ENCODE assay signal across 8 mouse cellular contexts in the genomic region with DNA sequence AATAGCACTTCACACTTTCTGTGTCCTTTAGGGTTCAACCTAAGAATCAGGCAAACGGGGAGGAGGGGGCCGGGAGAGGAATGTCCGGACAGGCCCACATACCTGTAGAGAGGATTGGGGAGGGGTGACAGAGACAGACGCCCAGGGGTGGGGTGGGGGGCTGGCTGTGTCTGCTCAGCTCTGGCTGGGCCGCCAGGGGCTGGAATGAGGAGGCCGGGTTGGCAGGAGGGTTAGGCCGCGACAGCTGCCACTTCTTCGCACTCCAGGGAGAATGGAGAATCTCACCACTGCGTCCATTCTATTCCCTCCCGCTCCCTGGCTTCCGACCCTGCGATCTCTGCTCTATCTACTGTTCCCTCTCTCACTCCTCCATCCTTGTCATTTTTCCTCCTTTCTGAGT. TPM values are rescaled to one million over a fixed set of nuclear protein-coding genes. Genes with fewer than 3 reads are reported as not detected.
DNase-seq lines count a peak whose midpoint lies in the region; ATAC-seq and TF ChIP-seq lines count a peak whose summit lies in the region.

No protein-coding gene starts in this region.

- peaks cover 0 to 27% of the 10 kb centered on the region in 2 experiments for H3K36me3 ChIP-seq in CH12.LX (replicated peaks in 1 of 2; ENCODE audit: control insufficient read depth in 1 of 2, insufficient read depth in 1 of 2, low read length in 1 of 2)
- H3K36me3 ChIP-seq in hindbrain, embryonic 10.5 days, result no peaks in the 10 kb centered on the region
- H3K36me3 ChIP-seq in liver, postnatal 0 days (replicated peaks; ENCODE audit: insufficient read depth, low read length), result no peaks in the 10 kb centered on the region

- H3K9me3 ChIP-seq in CH12.LX (replicated peaks; ENCODE audit: low read length), result peaks cover 12% of the 10 kb centered on the region
- no peaks in the 10 kb centered on the region for H3K9me3 ChIP-seq in hindbrain, embryonic 10.5 days
- H3K9me3 ChIP-seq in liver, postnatal 0 days (ENCODE audit: low read length), result no peaks in the 10 kb centered on the region

- dilution Hi-C loops in CH12.LX (cut with MboI; ENCODE audit: extremely low pct_ligation_motif_present, extremely low pct_unique_long_range_greater_than_20kb, low sequenced_read_pairs), result no loop called here

- TF ChIP-seq RAD21 in CH12.LX (IDR thresholded peaks at IDR 0.05; ENCODE audit: low read depth, low read length), result no peak

- H3K27me3 ChIP-seq in CH12.LX (replicated peaks), result no peaks in the 10 kb centered on the region
- peaks cover 99% of the 10 kb centered on the region for H3K27me3 ChIP-seq in hindbrain, embryonic 10.5 days (ENCODE audit: insufficient read depth, poor library complexity, severe bottlenecking)
- H3K27me3 ChIP-seq in liver, postnatal 0 days (ENCODE audit: insufficient read depth, low read length), result peaks cover 67% of the 10 kb centered on the region

- no peaks in the 10 kb centered on the region for H3K79me2 ChIP-seq in CH12.LX (replicated peaks; ENCODE audit: control insufficient read depth, extremely low read depth, insufficient read depth, poor library complexity, severe bottlenecking)

- no peak overlapping the region for H3K4me3 ChIP-seq in CH12.LX (replicated peaks in 1 of 3; ENCODE audit: low read depth in 2 of 3, low read length in 2 of 3, poor library complexity in 1 of 3)
- H3K4me3 ChIP-seq in hindbrain, embryonic 10.5 days, result peak overlapping the region; percentile 52
- peak overlapping the region; percentile 38 for H3K4me3 ChIP-seq in liver, postnatal 0 days (ENCODE audit: low read depth, low read length)

- no peak for TF ChIP-seq POLR2A in CH12.LX (IDR thresholded peaks at IDR 0.05; ENCODE audit: low read depth, low read length)

- under 1% methylated on average over 13 of the region's 13 CpGs for WGBS in hindbrain, embryonic 10.5 days
- 14% methylated on average over 13 of the region's 13 CpGs for WGBS in liver, postnatal 0 days (ENCODE audit: insufficient replicate concordance)

- no peak for TF ChIP-seq CTCF in CH12.LX (conservative IDR thresholded peaks at IDR 0.05 in 1 of 2, IDR thresholded peaks at IDR 0.05 in 1 of 2; ENCODE audit: low read depth in 2 of 2, low read length in 2 of 2)
- TF ChIP-seq CTCF in liver, postnatal 0 days (IDR thresholded peaks at IDR 0.05; ENCODE audit: low read depth), result no peak

- peak; percentile 48 for DNase-seq in embryo, embryonic 10 days (ENCODE audit: low spot score)
- no peak for DNase-seq in embryo, embryonic 11 days
- DNase-seq in CH12.LX (ENCODE audit: extremely low read depth), result no peak
- no peak for DNase-seq in hindbrain, embryonic 10.5 days (ENCODE audit: low spot score)
- DNase-seq in liver, postnatal 0 days, result no peak
- no peak for DNase-seq in thymus, postnatal 14 days
- no peak for DNase-seq in urinary bladder, adult 18-20 months (ENCODE audit: low spot score in 2 of 2)
- no peak for DNase-seq in urinary bladder, adult 2 months (ENCODE audit: low spot score)

- in situ Hi-C loops in CH12.LX (cut with MboI; ENCODE audit: low pct_ligation_motif_present, low pct_unique_long_range_greater_than_20kb, low sequenced_read_pairs), result no loop called here

- H3K4me1 ChIP-seq in CH12.LX (ENCODE audit: control insufficient read depth in 1 of 2, insufficient read depth in 2 of 2), result peaks cover 5 to 32% of the 10 kb centered on the region in 2 experiments
- H3K4me1 ChIP-seq in hindbrain, embryonic 10.5 days (replicated peaks), result peaks cover 25% of the 10 kb centered on the region
- peaks cover 10% of the 10 kb centered on the region for H3K4me1 ChIP-seq in liver, postnatal 0 days (ENCODE audit: insufficient read depth)

- no peak for TF ChIP-seq EP300 in CH12.LX (IDR thresholded peaks at IDR 0.05; ENCODE audit: low read length)
- no peak for TF ChIP-seq EP300 in liver, postnatal 0 days (IDR thresholded peaks at IDR 0.05; ENCODE audit: low read depth)

- no peak overlapping the region for H3K9ac ChIP-seq in CH12.LX (ENCODE audit: insufficient read depth, low read depth)
- no peak overlapping the region for H3K9ac ChIP-seq in liver, postnatal 0 days (replicated peaks)

- no peak for ATAC-seq in liver, postnatal 0 days

- H3K27ac ChIP-seq in CH12.LX (ENCODE audit: insufficient read depth, low read depth), result no peak overlapping the region
- H3K27ac ChIP-seq in hindbrain, embryonic 10.5 days, result no peak overlapping the region
- H3K27ac ChIP-seq in liver, postnatal 0 days (ENCODE audit: low read depth), result no peak overlapping the region

- 0 out of 2 replicates have a peak overlapping the region, but pooled peaks have one; percentile 37 for H3K4me2 ChIP-seq in CH12.LX (ENCODE audit: insufficient read depth, low read depth, poor library complexity, severe bottlenecking)
- peak overlapping the region; percentile 65 for H3K4me2 ChIP-seq in liver, postnatal 0 days (ENCODE audit: low read depth, low read length)

TF ChIP-seq in CH12.LX, 34 proteins besides CTCF, POLR2A, EP300 and RAD21:
- TF ChIP-seq ZKSCAN1 (IDR thresholded peaks at IDR 0.05; ENCODE audit: borderline replicate concordance, low read depth, low read length) (no peak), BHLHE40 (IDR thresholded peaks at IDR 0.05; ENCODE audit: low read depth, low read length) (no peak), KAT2A (IDR thresholded peaks at IDR 0.05; ENCODE audit: insufficient replicate concordance, low read length) (no peak), ZNF384 (IDR thresholded peaks at IDR 0.05; ENCODE audit: low read depth, low read length) (no peak), ZC3H11A (IDR thresholded peaks at IDR 0.05; ENCODE audit: low read depth, low read length) (no peak), JUND (conservative IDR thresholded peaks at IDR 0.05; ENCODE audit: low read depth, low read length) (no peak), MAX (IDR thresholded peaks at IDR 0.05; ENCODE audit: low read length) (no peak), NELFE (IDR thresholded peaks at IDR 0.05; ENCODE audit: low read depth, low read length) (no peak), GABPA (IDR thresholded peaks at IDR 0.05; ENCODE audit: insufficient replicate concordance, low read depth, low read length) (no peak), UBTF (IDR thresholded peaks at IDR 0.05; ENCODE audit: low read depth, low read length) (no peak), USF2 (conservative IDR thresholded peaks at IDR 0.05; ENCODE audit: low read depth, low read length) (no peak), ETS1 (conservative IDR thresholded peaks at IDR 0.05; ENCODE audit: low read depth, low read length) (no peak), NRF1 (IDR thresholded peaks at IDR 0.05; ENCODE audit: low read depth, low read length) (no peak), IRF4 (IDR thresholded peaks at IDR 0.05; ENCODE audit: low read depth, low read length) (no peak), CHD1 (IDR thresholded peaks at IDR 0.05; ENCODE audit: low read depth, low read length) (no peak), MXI1 (IDR thresholded peaks at IDR 0.05; ENCODE audit: low read depth, low read length) (no peak), E2F4 (IDR thresholded peaks at IDR 0.05; ENCODE audit: insufficient replicate concordance, low read depth, low read length) (no peak), TCF12 (IDR thresholded peaks at IDR 0.05; ENCODE audit: low read depth, low read length) (no peak), MYC (IDR thresholded peaks at IDR 0.05; ENCODE audit: low read depth, low read length) (no peak)
TF ChIP-seq in CH12.LX: peak in this region for 0.

RNA-seq across cellular contexts. Expression of gene Wnt10a, which starts 7.8 kb away (rescaled TPM):
- total RNA-seq in CH12.LX (2012; rRNA removed) (126 and 184 TPM in 2 replicates), CH12.LX (2014; rRNA removed) (142 and 155 TPM in 2 replicates)
- 170 and 187 TPM in 2 replicates for polyA plus RNA-seq in CH12.LX (2012; ENCODE audit: insufficient read length, low read depth)
- polyA plus RNA-seq in hindbrain, embryonic 10.5 days (2016; fragmentation: Nextera tagmentation; extraction: Ambion mirVana), result 0.87 and 1.6 TPM in 2 replicates
- 0.09 and 0.18 TPM in 2 replicates for polyA plus RNA-seq in liver, postnatal 0 days (2015; fragmentation: Nextera tagmentation; extraction: Ambion mirVana)
- polyA plus RNA-seq in urinary bladder, adult 2 months (2012; rRNA removed), result 0.94 and 1.4 TPM in 2 replicates

RNA-seq across cellular contexts. Expression of gene Wnt6, which starts 11.9 kb away (rescaled TPM):
- 3.4 and 3.5 TPM in 2 replicates for total RNA-seq in CH12.LX (2012; rRNA removed)
- total RNA-seq in CH12.LX (2014; rRNA removed), result 0.67 and 0.89 TPM in 2 replicates
- polyA plus RNA-seq in CH12.LX (2012; ENCODE audit: insufficient read length, low read depth), result 1.6 and 1.7 TPM in 2 replicates
- 15.5 and 18.2 TPM in 2 replicates for polyA plus RNA-seq in hindbrain, embryonic 10.5 days (2016; fragmentation: Nextera tagmentation; extraction: Ambion mirVana)
- polyA plus RNA-seq in liver, postnatal 0 days (2015; fragmentation: Nextera tagmentation; extraction: Ambion mirVana), result 0.07 and 0.12 TPM in 2 replicates
- polyA plus RNA-seq in urinary bladder, adult 2 months (2012; rRNA removed), result 2.3 and 2.6 TPM in 2 replicates

RNA-seq across cellular contexts. Expression of gene Prkag3, which starts 34.5 kb away (rescaled TPM):
- total RNA-seq in CH12.LX (2012; rRNA removed), result 0.08 and 0.13 TPM in 2 replicates
- 0.09 TPM in 1 of 2 replicates, not detected in the other for total RNA-seq in CH12.LX (2014; rRNA removed)
- polyA plus RNA-seq in CH12.LX (2012; ENCODE audit: insufficient read length, low read depth), result 0.12 TPM in 1 of 2 replicates, not detected in the other
- polyA plus RNA-seq in hindbrain, embryonic 10.5 days (2016; fragmentation: Nextera tagmentation; extraction: Ambion mirVana), result 0.12 TPM in 1 of 2 replicates, not detected in the other
- polyA plus RNA-seq in liver, postnatal 0 days (2015; fragmentation: Nextera tagmentation; extraction: Ambion mirVana), result 0.04 and 0.11 TPM in 2 replicates
- 0.63 and 0.76 TPM in 2 replicates for polyA plus RNA-seq in urinary bladder, adult 2 months (2012; rRNA removed)

Comparison
In these comparisons a context has a peak if more than half of its experiments do, and no peak if none do; other contexts are left out.
1. H3K4me3 ChIP-seq: peak in hindbrain, embryonic 10.5 days (single experiment) and liver, postnatal 0 days (single experiment); none in CH12.LX (0 of 3).
2. RNA of gene Wnt10a, which starts 7.8 kb away (polyA plus RNA-seq): 170 to 187 TPM in CH12.LX; 0.87 to 1.6 TPM in hindbrain, embryonic 10.5 days, 0.94 to 1.4 TPM in urinary bladder, adult 2 months and 0.09 to 0.18 TPM in liver, postnatal 0 days; every median in the first group is over 10 times any median in the second.